Mouse (Mus musculus): Measurements from ENCODE around the gene Plekhs1.

GRCm38 (mm10) chr19:56425492-56425891 is 35.9 kb upstream of the Plekhs1 start:
- no peak for TF ChIP-seq POLR2A (IDR thresholded peaks at IDR 0.05; ENCODE audit: borderline replicate concordance, insufficient read depth, low read length)
- TF ChIP-seq CTCF (IDR thresholded peaks at IDR 0.05; ENCODE audit: borderline replicate concordance, insufficient read depth, low read depth, low read length) = no peak
